Mouse (Mus musculus) kidney, embryonic 15.5 days (tissue): Measurements from ENCODE around the gene Eci3. TPM values are rescaled to one million over a fixed set of nuclear protein-coding genes. Genes with fewer than 3 reads are reported as not detected.
A peak's percentile ranks its signal among the peaks of the same experiment; 100 is the strongest.
"Not testable (repeated sequence)": the region's sequence is repeated elsewhere in the genome, so short reads cannot be mapped to it uniquely, and the experiment has no call there.

Experiments
- ATAC-seq: fragments of 200-750 bp; cut with Nextera tagmentation; replicated peaks from 2 replicates; pipeline ENCODE4 v1.8.0; 2017; ENCODE audit warnings: moderate TSS enrichment; ENCODE audit not compliant: low FRiP score
- H3K27ac ChIP-seq: fragments of 300-500 bp; sonication (generic); 2 replicates; pipeline ENCODE4 v1.5.1; 2015; ENCODE audit warnings: mild to moderate bottlenecking, inconsistent platforms
- H3K27me3 ChIP-seq: fragments of 300-500 bp; sonication (generic); 2 replicates; pipeline ENCODE4 v1.6.1; 2015; ENCODE audit warnings: inconsistent platforms
- H3K36me3 ChIP-seq: fragments of 300-500 bp; sonication (generic); 2 replicates; pipeline ENCODE4 v1.6.1; 2015; ENCODE audit warnings: inconsistent platforms
- H3K4me1 ChIP-seq: fragments of 300-500 bp; sonication (generic); 2 replicates; pipeline ENCODE4 v1.6.1; 2015; ENCODE audit warnings: inconsistent platforms
- H3K4me2 ChIP-seq: fragments of 300-500 bp; sonication (generic); 2 replicates; pipeline ENCODE4 v1.6.1; 2015; ENCODE audit warnings: moderate library complexity, mild to moderate bottlenecking, inconsistent platforms
- H3K4me3 ChIP-seq: fragments of 300-500 bp; sonication (generic); replicated peaks from 2 replicates; pipeline ENCODE4 v1.5.1; 2015; ENCODE audit warnings: mild to moderate bottlenecking, inconsistent platforms
- H3K9ac ChIP-seq: fragments of 300-500 bp; sonication (generic); 2 replicates; pipeline ENCODE4 v1.6.1; 2015; ENCODE audit warnings: mild to moderate bottlenecking, inconsistent platforms
- H3K9me3 ChIP-seq: fragments of 300-500 bp; sonication (generic); replicated peaks from 2 replicates; pipeline ENCODE4 v1.6.1; 2016; ENCODE audit warnings: inconsistent platforms
- WGBS: fragments of 180-500 bp; shearing (Covaris S2); methylation state at CpG from one replicate; pipeline ENCODE4 v1.1.7; 2015; ENCODE audit warnings: mixed read lengths; 5-methylcytosine and 5-hydroxymethylcytosine counted together
- polyA plus RNA-seq: library from polyadenylated mRNA; unstranded; fragments of >200 nt; fragmentation: Nextera tagmentation; extraction: Ambion mirVana; gene quantifications from 2 replicates; pipeline ENCODE4 v1.2.1, GENCODE M21; 2015

The Eci3 gene
- polyA plus RNA-seq, 1 experiment from 2014 or later, result 3.8 TPM

GRCm38 (mm10) chr13:34972456-34972855 lies 8.8 kb upstream of the Eci3 start:
- not testable (repeated sequence) for H3K4me3 ChIP-seq, H3K27ac ChIP-seq, H3K27me3 ChIP-seq, H3K4me1 ChIP-seq, H3K9ac ChIP-seq, ATAC-seq, H3K36me3 ChIP-seq, H3K9me3 ChIP-seq, H3K4me2 ChIP-seq

DNA sequence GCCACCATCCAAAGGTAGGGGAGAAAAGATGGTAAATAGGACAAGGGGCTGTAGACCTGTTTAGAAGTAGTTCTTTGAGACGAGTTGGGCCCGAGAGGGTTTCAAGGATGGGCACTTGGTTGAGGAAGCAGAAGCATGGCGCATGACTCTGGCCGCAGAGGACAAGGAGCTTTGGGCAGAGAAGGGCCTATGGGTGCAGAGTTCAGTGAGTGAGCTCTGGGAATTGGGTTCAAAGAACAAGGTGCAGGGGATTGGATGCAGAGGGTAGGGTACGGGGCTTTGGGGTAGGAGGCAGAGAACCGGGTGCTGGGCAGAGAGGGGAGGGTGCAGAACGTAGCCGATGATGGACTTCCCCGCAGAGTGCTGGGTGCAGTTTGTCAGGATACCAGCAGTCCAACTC lies 2.0 kb upstream of the Eci3 start:
- not testable (repeated sequence) for H3K9me3 ChIP-seq, H3K4me3 ChIP-seq, ATAC-seq, H3K27ac ChIP-seq, H3K4me2 ChIP-seq, H3K36me3 ChIP-seq, H3K9ac ChIP-seq
- H3K4me1 ChIP-seq, result peaks cover 13% of the 10 kb centered on the region
- 67% methylated on average over 9 of the region's 9 CpGs for WGBS
- H3K27me3 ChIP-seq, result peaks cover 23% of the 10 kb centered on the region

GRCm38 (mm10) chr13:34964866-34965265 lies 1.3 kb upstream of the Eci3 start:
- peaks cover 13% of the 10 kb centered on the region for H3K4me1 ChIP-seq
- H3K9me3 ChIP-seq, result no peaks in the 10 kb centered on the region
- H3K27ac ChIP-seq, result no peak overlapping the region
- no peak for ATAC-seq
- H3K4me3 ChIP-seq, result peak overlapping the region; percentile 51
- H3K27me3 ChIP-seq, result peaks cover 23% of the 10 kb centered on the region
- peak overlapping the region; percentile 85 for H3K4me2 ChIP-seq
- H3K9ac ChIP-seq, result no peak overlapping the region
- WGBS, result 11% methylated on average over 5 of the region's 5 CpGs
- H3K36me3 ChIP-seq, result no peaks in the 10 kb centered on the region

- ATAC-seq, result no peak
- 4% methylated on average over 14 of the region's 14 CpGs for WGBS
- Histone ChIP-seq H3K4me1 (peaks cover 13% of the 10 kb centered on the region), H3K27me3 (peaks cover 23% of the 10 kb centered on the region), H3K27ac (no peak overlapping the region), H3K4me3 (peak overlapping the region; percentile 51), H3K36me3 (no peaks in the 10 kb centered on the region), H3K9ac (peak overlapping the region; percentile 48; the same call in 1 of the 2 replicates), H3K9me3 (no peaks in the 10 kb centered on the region), H3K4me2 (peak overlapping the region; percentile 85)
These were observed 809 bp upstream of the Eci3 start for GRCm38 (mm10) chr13:34964419-34964818.

GRCm38 (mm10) chr13:34960996-34961770 lies 2.4 kb downstream of the Eci3 start:
- H3K27me3 ChIP-seq, result peaks cover 20% of the 10 kb centered on the region
- ATAC-seq, result no peak
- no peak overlapping the region for H3K27ac ChIP-seq
- no peak overlapping the region for H3K4me2 ChIP-seq
- H3K9me3 ChIP-seq, result no peaks in the 10 kb centered on the region
- no peak overlapping the region for H3K9ac ChIP-seq
- no peak overlapping the region for H3K4me3 ChIP-seq
- 86% methylated on average over 4 of the region's 4 CpGs for WGBS
- no peaks in the 10 kb centered on the region for H3K36me3 ChIP-seq
- peaks cover 13% of the 10 kb centered on the region for H3K4me1 ChIP-seq

DNA sequence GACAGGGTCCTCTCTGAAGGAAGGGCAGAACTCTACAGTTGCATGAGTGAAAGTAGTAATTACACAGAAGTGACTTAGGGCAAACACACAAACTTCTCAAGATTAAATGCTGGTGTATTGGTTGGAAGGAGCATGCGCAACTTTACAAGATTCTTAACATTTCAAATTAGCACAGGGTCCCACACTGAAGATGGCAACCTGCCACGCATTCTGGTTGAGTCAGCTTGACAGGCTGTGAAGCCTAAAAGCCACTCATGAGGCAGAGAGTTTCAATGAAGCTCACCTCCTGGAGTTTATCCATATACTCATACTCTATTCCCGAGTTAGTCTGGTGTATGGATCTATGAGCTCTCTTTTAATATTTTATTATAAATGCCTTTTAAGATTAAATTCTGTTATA lies 5.5 kb downstream of the Eci3 start:
- not testable (repeated sequence) for ATAC-seq
- 87% methylated on average over 3 of the region's 3 CpGs for WGBS

DNA sequence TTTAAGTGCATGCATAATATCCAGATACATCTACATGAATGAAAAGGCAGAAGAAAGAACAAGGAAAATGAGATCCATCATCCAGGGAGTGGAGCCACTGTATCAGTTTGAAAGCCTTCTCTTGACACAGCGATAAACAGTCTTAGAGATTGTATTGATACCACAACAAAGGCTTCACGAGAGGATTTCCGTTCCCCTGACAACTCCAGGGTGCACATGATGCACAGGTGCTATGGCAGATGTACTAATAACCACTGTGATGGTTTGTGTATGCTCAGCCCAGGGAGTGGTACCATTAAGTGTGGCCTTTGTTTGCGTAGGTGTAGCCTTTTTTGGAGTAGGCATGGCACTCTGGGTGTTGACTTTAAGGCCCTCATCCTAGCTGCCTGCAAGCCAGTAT lies 6.7 kb downstream of the Eci3 start:
- ATAC-seq, result no peak
- H3K4me1 ChIP-seq, result no peaks in the 10 kb centered on the region
- no peaks in the 10 kb centered on the region for H3K9me3 ChIP-seq
- H3K9ac ChIP-seq, result no peak overlapping the region
- H3K4me2 ChIP-seq, result no peak overlapping the region
- H3K27me3 ChIP-seq, result no peaks in the 10 kb centered on the region
- no peak overlapping the region for H3K4me3 ChIP-seq
- WGBS, result 88% methylated on average over 4 of the region's 4 CpGs
- no peaks in the 10 kb centered on the region for H3K36me3 ChIP-seq
- no peak overlapping the region for H3K27ac ChIP-seq

More for the DNA sequence above, 5.5 kb downstream of the Eci3 start:
- not testable (repeated sequence) for H3K4me2 ChIP-seq, H3K27ac ChIP-seq, H3K4me1 ChIP-seq, H3K36me3 ChIP-seq, H3K9me3 ChIP-seq, H3K9ac ChIP-seq, H3K4me3 ChIP-seq, H3K27me3 ChIP-seq

- not testable (repeated sequence) for H3K4me2 ChIP-seq, H3K27ac ChIP-seq, H3K9me3 ChIP-seq, H3K36me3 ChIP-seq, H3K4me1 ChIP-seq, ATAC-seq, H3K4me3 ChIP-seq, H3K9ac ChIP-seq, H3K27me3 ChIP-seq
- 91% methylated on average over 2 of the region's 2 CpGs for WGBS
These were observed 12.2 kb downstream of the Eci3 start for GRCm38 (mm10) chr13:34951437-34951836.

GRCm38 (mm10) chr13:34942370-34942769 lies 21.2 kb downstream of the Eci3 start:
- Histone ChIP-seq H3K9ac (no peak overlapping the region), H3K9me3 (no peaks in the 10 kb centered on the region), H3K27ac (no peak overlapping the region), H3K36me3 (no peaks in the 10 kb centered on the region), H3K4me2 (no peak overlapping the region), H3K4me3 (no peak overlapping the region), H3K4me1 (no peaks in the 10 kb centered on the region), H3K27me3 (no peaks in the 10 kb centered on the region)
- ATAC-seq, result no peak

- no peak overlapping the region for H3K4me2 ChIP-seq
- no peaks in the 10 kb centered on the region for H3K9me3 ChIP-seq
- H3K36me3 ChIP-seq, result no peaks in the 10 kb centered on the region
- no peak overlapping the region for H3K9ac ChIP-seq
- no peaks in the 10 kb centered on the region for H3K27me3 ChIP-seq
- no peaks in the 10 kb centered on the region for H3K4me1 ChIP-seq
- WGBS, result 75% methylated on average over 10 of the region's 10 CpGs
- ATAC-seq, result no peak
- H3K4me3 ChIP-seq, result no peak overlapping the region
- no peak overlapping the region for H3K27ac ChIP-seq
These were observed 28.5 kb downstream of the Eci3 start for GRCm38 (mm10) chr13:34934931-34935644.

DNA sequence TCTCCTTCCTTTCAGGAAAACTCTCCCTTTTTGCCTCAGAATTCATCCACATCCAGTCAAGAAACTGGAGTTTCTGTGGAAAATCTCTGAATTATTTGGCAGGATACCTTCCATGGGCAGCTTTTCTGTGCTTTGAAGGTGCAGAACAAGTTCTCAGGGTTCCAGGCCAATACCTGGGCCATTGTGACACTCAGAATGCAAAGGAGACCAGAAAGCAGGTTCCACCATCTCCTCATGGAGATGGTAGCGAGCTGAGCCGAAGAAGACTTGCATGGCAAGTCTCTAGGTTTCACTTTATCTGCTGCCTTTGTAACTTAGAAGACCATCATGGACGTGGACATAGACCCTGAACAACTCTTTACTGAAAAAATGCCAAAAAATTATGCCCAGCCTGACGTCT lies 39.4 kb downstream of the Eci3 start, which contains the start of the genes Fam217a and 4933417A18Rik:
TSS of gene Fam217a (minus strand) at position 101 of the 400 bp plus-strand sequence.
TSS of gene 4933417A18Rik (plus strand) at position 200 of the 400 bp plus-strand sequence.
- no peaks in the 10 kb centered on the region for H3K9me3 ChIP-seq
- H3K27me3 ChIP-seq, result no peaks in the 10 kb centered on the region
- WGBS, result 77% methylated on average over 4 of the region's 4 CpGs
- no peak within 1 kb of the TSS for H3K4me3 ChIP-seq
- no peaks in the 10 kb centered on the region for H3K36me3 ChIP-seq
- no peak within 1 kb of the TSS for H3K27ac ChIP-seq
- ATAC-seq, result no peak
- no peaks in the 10 kb centered on the region for H3K4me1 ChIP-seq
- no peak within 1 kb of the TSS for H3K4me2 ChIP-seq
- no peak within 1 kb of the TSS for H3K9ac ChIP-seq

DNA sequence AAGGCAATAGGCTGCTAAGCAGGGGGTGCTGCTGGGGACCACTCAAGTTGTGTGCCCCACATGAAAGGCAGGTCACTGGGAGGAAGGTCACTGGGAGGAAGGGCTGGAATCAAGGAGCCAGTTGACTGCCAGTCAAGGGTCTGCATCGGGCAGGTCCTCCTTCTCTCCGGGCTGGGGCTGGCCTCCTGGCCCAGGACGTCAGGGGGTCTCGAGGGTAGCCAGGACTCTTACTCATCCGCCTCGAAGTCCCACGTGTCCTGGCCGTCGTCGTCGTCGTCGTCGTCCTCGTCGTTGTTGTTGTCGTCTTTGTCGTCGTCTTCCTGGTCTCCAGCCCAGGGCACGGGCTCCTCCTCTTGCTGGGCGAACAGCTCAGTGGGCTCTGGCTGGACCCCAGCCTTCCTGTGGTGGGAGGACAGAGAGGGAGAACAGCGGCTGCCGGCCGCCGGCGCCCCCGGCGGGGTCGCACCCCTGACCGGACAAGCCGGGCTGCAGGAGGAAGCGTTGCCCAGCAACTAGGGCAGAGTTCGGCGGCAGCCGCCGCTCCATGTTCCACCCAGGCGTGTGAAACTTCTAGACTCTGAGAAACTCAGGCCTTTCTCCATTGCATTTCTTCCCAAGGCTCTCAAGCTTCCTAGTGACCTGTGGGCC lies 47.0 kb downstream of the Eci3 start:
- Histone ChIP-seq H3K4me3 (peak overlapping the region; percentile 33), H3K4me1 (peaks cover 9% of the 10 kb centered on the region), H3K9me3 (no peaks in the 10 kb centered on the region), H3K27me3 (no peaks in the 10 kb centered on the region), H3K36me3 (no peaks in the 10 kb centered on the region), H3K27ac (no peak overlapping the region; the same call in 1 of the 2 replicates), H3K4me2 (peak overlapping the region; percentile 60), H3K9ac (no peak overlapping the region)
- peak; percentile 83 for ATAC-seq
- WGBS, result 33% methylated on average over 37 of the region's 37 CpGs
